Mouse (Mus musculus) lung, adult 2 months (tissue): ENCODE measurements around the gene Nudt15. TPM values are rescaled to one million over a fixed set of nuclear protein-coding genes. Genes with fewer than 3 reads are reported as not detected.

Experiments used
- DNase-seq: peaks from one replicate; pipeline ENCODE4 v3.0.0; 2022
- H3K4me1 ChIP-seq: fragments of 200-500 bp; 2 replicates; pipeline ENCODE4 v1.6.1; 2011; ENCODE audit warnings: low read length; ENCODE audit not compliant: control insufficient read depth, insufficient read depth
- H3K4me3 ChIP-seq: fragments of 200-500 bp; replicated peaks from 2 replicates; pipeline ENCODE3; 2011; ENCODE audit warnings: low read depth, mild to moderate bottlenecking, control low read depth, low read length; ENCODE audit errors: extremely low read depth
- CTCF ChIP-seq: fragments of 200-500 bp; IDR thresholded peaks from 2 replicates; pipeline ENCODE4 v1.5.1; 2011; ENCODE audit warnings: mild to moderate bottlenecking, low read length, control low read depth; ENCODE audit not compliant: insufficient read depth
- POLR2A ChIP-seq: fragments of 200-500 bp; IDR thresholded peaks from 2 replicates; pipeline ENCODE4 v1.6.1; 2011; ENCODE audit warnings: low read depth, mild to moderate bottlenecking, control low read depth, low read length, borderline replicate concordance; ENCODE audit errors: extremely low read depth
- WGBS: fragments of 180-500 bp; shearing (Covaris S2); methylation state at CpG from one replicate; pipeline ENCODE4 v1.1.7; 2018; 5-methylcytosine and 5-hydroxymethylcytosine counted together
- polyA plus RNA-seq: library from polyadenylated mRNA; depleted of rRNA; stranded (reverse); fragments of >200 nt; gene quantifications from 2 replicates; pipeline ENCODE4 v1.2.3, GENCODE M21; 2012

Gene Nudt15
- polyA plus RNA-seq, 1 experiment = 1.3 TPM

GRCm38 (mm10) chr14:73484366-73485110 lies 63.5 kb downstream of the Nudt15 start:
- H3K4me3 ChIP-seq = no peak overlapping the region
- no peak for TF ChIP-seq CTCF
- DNase-seq = no peak
- peaks cover 5% of the 10 kb centered on the region for H3K4me1 ChIP-seq
- 81% methylated on average over 3 of the region's 3 CpGs for WGBS

- TF ChIP-seq POLR2A = no peak
- TF ChIP-seq CTCF = no peak
- peaks cover 5% of the 10 kb centered on the region for H3K4me1 ChIP-seq
- DNase-seq = no peak
- 55% methylated on average over 5 of the region's 5 CpGs for WGBS
- H3K4me3 ChIP-seq = no peak overlapping the region
Measured at GRCm38 (mm10) chr14:73483516-73484229, 64.4 kb downstream of the Nudt15 start.

GRCm38 (mm10) chr14:73479771-73480170 lies 68.3 kb downstream of the Nudt15 start:
- no peak for TF ChIP-seq CTCF
- TF ChIP-seq POLR2A = no peak

DNA sequence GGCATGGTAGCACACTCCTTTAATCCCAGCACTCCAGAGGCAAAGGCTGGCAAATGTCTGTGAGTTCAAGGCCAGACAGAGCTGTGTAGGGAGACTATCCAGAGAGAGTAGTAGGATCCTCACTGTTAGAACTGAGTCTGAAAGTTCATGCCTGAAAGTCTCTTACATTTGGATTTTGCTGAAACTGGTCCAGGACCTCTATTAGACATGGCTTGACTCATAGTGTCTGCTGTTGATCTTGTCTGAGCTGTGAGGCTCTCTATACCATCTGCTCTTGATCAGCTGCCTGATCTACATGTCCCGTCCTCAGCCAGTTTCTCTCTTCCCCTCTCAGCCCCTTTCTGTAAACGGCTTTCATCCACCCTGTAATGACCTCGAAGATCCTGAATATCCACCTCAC lies 69.7 kb downstream of the Nudt15 start:
- Histone ChIP-seq H3K4me1 (peaks cover 20% of the 10 kb centered on the region), H3K4me3 (no peak overlapping the region)
- TF ChIP-seq CTCF (no peak), POLR2A (no peak)
- DNase-seq = no peak
- WGBS = 79% methylated on average over 3 of the region's 3 CpGs

More at GRCm38 (mm10) chr14:73479771-73480170, 68.3 kb downstream of the Nudt15 start:
- Histone ChIP-seq H3K4me3 (no peak overlapping the region), H3K4me1 (peaks cover 19% of the 10 kb centered on the region)
- DNase-seq = no peak
- WGBS = 71% methylated on average over 1 of the region's 1 CpGs

- TF ChIP-seq POLR2A (no peak), CTCF (no peak)
- DNase-seq = no peak
- WGBS = 56% methylated on average over 10 of the region's 10 CpGs
- no peak overlapping the region for H3K4me3 ChIP-seq
- peaks cover 20% of the 10 kb centered on the region for H3K4me1 ChIP-seq
Measured at GRCm38 (mm10) chr14:73477077-73477476, 71.0 kb downstream of the Nudt15 start.

GRCm38 (mm10) chr14:73476361-73476934 lies 71.6 kb downstream of the Nudt15 start:
- Histone ChIP-seq H3K4me3 (no peak overlapping the region), H3K4me1 (peaks cover 20% of the 10 kb centered on the region)
- no peak for DNase-seq
- WGBS = 65% methylated on average over 8 of the region's 8 CpGs
- TF ChIP-seq POLR2A (no peak), CTCF (no peak)

- Histone ChIP-seq H3K4me3 (no peak overlapping the region), H3K4me1 (peaks cover 20% of the 10 kb centered on the region)
- DNase-seq = no peak
- no peak for TF ChIP-seq POLR2A
- no peak for TF ChIP-seq CTCF
- 20% methylated on average over 7 of the region's 7 CpGs for WGBS
Measured at GRCm38 (mm10) chr14:73475506-73475905, 72.5 kb downstream of the Nudt15 start.

- TF ChIP-seq CTCF (peak; percentile 30; the same call in 1 of the 2 replicates), POLR2A (no peak)
- peaks cover 20% of the 10 kb centered on the region for H3K4me1 ChIP-seq
- no peak overlapping the region for H3K4me3 ChIP-seq
- DNase-seq = no peak
- WGBS = 5% methylated on average over 7 of the region's 7 CpGs
Measured at GRCm38 (mm10) chr14:73474636-73475093, 73.4 kb downstream of the Nudt15 start.

DNA sequence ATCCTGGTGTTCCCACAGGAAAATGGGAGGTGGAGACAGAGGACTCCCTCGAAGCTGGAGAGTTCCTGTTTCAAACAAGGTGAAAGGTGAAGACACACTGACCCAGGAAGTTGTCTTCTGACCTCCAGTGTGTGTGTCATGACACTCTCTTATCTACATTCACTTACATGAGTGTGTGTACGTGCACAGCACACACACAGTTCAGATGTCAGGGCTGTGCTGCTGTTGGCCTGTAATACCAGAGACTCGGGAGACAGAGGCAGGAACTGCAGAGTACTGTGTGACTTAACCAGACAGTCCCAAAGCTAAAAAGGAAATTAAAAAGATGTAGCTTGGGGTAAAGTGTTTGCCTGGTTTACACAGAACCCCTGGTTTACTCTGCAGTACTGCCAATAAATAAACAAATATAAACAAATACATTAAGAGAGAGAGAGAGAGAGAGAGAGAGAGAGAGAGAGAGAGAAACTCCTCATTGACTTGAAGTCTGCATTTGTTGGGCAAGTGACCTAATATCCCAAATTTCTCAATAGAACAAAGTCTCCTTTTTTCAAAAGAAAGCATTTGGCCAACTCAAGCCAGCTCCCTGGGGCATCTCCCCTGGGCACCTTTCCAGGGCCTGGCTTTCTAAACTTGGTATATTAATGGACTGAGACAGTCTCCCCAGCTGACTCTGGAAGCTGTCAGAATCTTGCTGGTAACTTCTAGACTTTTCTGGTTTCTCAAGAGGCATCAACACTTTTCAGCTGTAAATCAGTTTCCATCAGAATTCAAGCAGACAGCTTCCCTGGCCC lies 74.2 kb downstream of the Nudt15 start:
- no peak for TF ChIP-seq POLR2A
- TF ChIP-seq CTCF = no peak
- Histone ChIP-seq H3K4me3 (no peak overlapping the region), H3K4me1 (peaks cover 20% of the 10 kb centered on the region)
- no peak for DNase-seq
- 26% methylated on average over 3 of the region's 3 CpGs for WGBS

- Histone ChIP-seq H3K4me3 (no peak overlapping the region), H3K4me1 (peaks cover 20% of the 10 kb centered on the region)
- TF ChIP-seq POLR2A = no peak
- no peak for TF ChIP-seq CTCF
- no peak for DNase-seq
- WGBS = 64% methylated on average over 7 of the region's 7 CpGs
Measured at GRCm38 (mm10) chr14:73472205-73472604, 75.8 kb downstream of the Nudt15 start.
